Mouse (Mus musculus) liver, postnatal 0 days (tissue): ENCODE results near the gene Ppp6r3. TPM values are rescaled to one million over a fixed set of nuclear protein-coding genes. Genes with fewer than 3 reads are reported as not detected.

Source experiments
- ATAC-seq: fragments of 200-750 bp; cut with Nextera tagmentation; 2 replicates; pipeline ENCODE4 v1.8.0; 2017; ENCODE audit warnings: mild to moderate bottlenecking, moderate library complexity
- DNase-seq: peaks from one replicate; pipeline ENCODE4 v3.0.0-alpha.2; 2016
- H3K27ac ChIP-seq: fragments of 300-500 bp; sonication (generic); 2 replicates; pipeline ENCODE4 v1.5.1; 2014; ENCODE audit warnings: antibody characterized with exemption, moderate library complexity, mild to moderate bottlenecking, low read depth
- H3K27me3 ChIP-seq: fragments of 300-500 bp; sonication (generic); 2 replicates; pipeline ENCODE4 v1.6.1; 2014; ENCODE audit warnings: low read length, control low read depth, mixed read lengths; ENCODE audit not compliant: insufficient read depth
- H3K36me3 ChIP-seq: fragments of 300-500 bp; sonication (generic); replicated peaks from 2 replicates; pipeline ENCODE4 v1.6.1; 2014; ENCODE audit warnings: mild to moderate bottlenecking, control low read depth, low read length, moderate library complexity, mixed read lengths; ENCODE audit not compliant: insufficient read depth
- H3K4me1 ChIP-seq: fragments of 300-500 bp; sonication (generic); 2 replicates; pipeline ENCODE4 v1.6.1; 2014; ENCODE audit warnings: antibody characterized with exemption, mild to moderate bottlenecking, control low read depth; ENCODE audit not compliant: insufficient read depth
- H3K4me2 ChIP-seq: fragments of 300-500 bp; sonication (generic); 2 replicates; pipeline ENCODE4 v1.6.1; 2014; ENCODE audit warnings: low read depth, mild to moderate bottlenecking, low read length, moderate library complexity, mixed read lengths
- H3K4me3 ChIP-seq: fragments of 300-500 bp; sonication (generic); 2 replicates; pipeline ENCODE4 v1.5.1; 2014; ENCODE audit warnings: low read depth, low read length
- H3K9ac ChIP-seq: fragments of 300-500 bp; sonication (generic); replicated peaks from 2 replicates; pipeline ENCODE4 v1.6.1; 2014; ENCODE audit warnings: mild to moderate bottlenecking, moderate library complexity
- H3K9me3 ChIP-seq: fragments of 300-500 bp; sonication (generic); 2 replicates; pipeline ENCODE4 v1.6.1; 2016; ENCODE audit warnings: mild to moderate bottlenecking, control low read depth, low read length, mixed read lengths
- CTCF ChIP-seq: sonication (generic); IDR thresholded peaks from 2 replicates; pipeline ENCODE4 v1.5.1; 2016; ENCODE audit warnings: antibody characterized with exemption, low read depth
- EP300 ChIP-seq: IDR thresholded peaks from 2 replicates; pipeline ENCODE4 v1.6.1; 2016; ENCODE audit warnings: antibody characterized with exemption, low read depth, mild to moderate bottlenecking
- WGBS: fragments of 180-500 bp; shearing (Covaris S2); extraction: QIAGEN DNeasy Blood & Tissue Kit; methylation state at CpG from one replicate; pipeline ENCODE4 v1.1.7; 2014; ENCODE audit not compliant: insufficient replicate concordance; 5-methylcytosine and 5-hydroxymethylcytosine counted together
- polyA plus RNA-seq: library from polyadenylated mRNA; unstranded; fragments of >200 nt; fragmentation: Nextera tagmentation; extraction: Ambion mirVana; gene quantifications from 2 replicates; pipeline ENCODE4 v1.2.1, GENCODE M21; 2015

Gene Ppp6r3
- polyA plus RNA-seq, 1 experiment from 2014 or later = 16.4 TPM

DNA sequence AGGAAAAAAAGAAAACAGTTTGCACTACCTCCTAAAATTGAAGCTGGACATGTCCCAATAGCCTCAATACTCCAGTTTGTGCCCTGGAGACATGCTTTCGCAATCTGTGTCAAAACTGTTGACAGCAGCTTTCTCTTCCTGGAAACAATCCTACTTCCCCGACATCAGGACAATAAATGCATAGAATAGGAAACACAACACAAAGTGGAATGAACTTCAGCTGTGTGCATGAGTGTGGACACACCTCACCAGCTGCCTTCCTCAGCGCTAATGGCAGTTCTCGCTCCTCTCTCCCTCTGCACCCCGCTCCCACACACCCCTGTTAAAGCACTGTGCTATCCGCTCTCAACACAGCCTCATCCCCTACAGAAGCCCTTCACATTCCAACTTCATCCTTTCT lies 12.8 kb downstream of the Ppp6r3 start:
- Histone ChIP-seq H3K4me1 (peaks cover 32% of the 10 kb centered on the region), H3K4me3 (no peak overlapping the region), H3K27me3 (no peaks in the 10 kb centered on the region), H3K9ac (no peak overlapping the region), H3K4me2 (peak overlapping the region; percentile 29; the same call in 1 of the 2 replicates), H3K9me3 (no peaks in the 10 kb centered on the region), H3K27ac (peak overlapping the region; percentile 76), H3K36me3 (no peaks in the 10 kb centered on the region; the same call in 1 of the 2 replicates)
- DNase-seq = peak; percentile 38
- peak; percentile 76 for ATAC-seq
- no peak for TF ChIP-seq EP300
- TF ChIP-seq CTCF = no peak
- WGBS = 61% methylated on average over 6 of the region's 6 CpGs

GRCm38 (mm10) chr19:3562298-3562697 lies 13.3 kb downstream of the Ppp6r3 start:
- WGBS = 84% methylated on average over 2 of the region's 2 CpGs
- peaks cover 33% of the 10 kb centered on the region for H3K4me1 ChIP-seq
- no peak overlapping the region for H3K4me3 ChIP-seq
- no peaks in the 10 kb centered on the region for H3K27me3 ChIP-seq
- H3K9ac ChIP-seq = no peak overlapping the region
- no peak for ATAC-seq
- no peak for DNase-seq
- H3K27ac ChIP-seq = peak overlapping the region; percentile 76; the same call in 1 of the 2 replicates
- no peak overlapping the region for H3K4me2 ChIP-seq
- TF ChIP-seq EP300 (no peak), CTCF (no peak)
- no peaks in the 10 kb centered on the region for H3K9me3 ChIP-seq
- no peaks in the 10 kb centered on the region; the same call in 1 of the 2 replicates for H3K36me3 ChIP-seq

GRCm38 (mm10) chr19:3556169-3556827 lies 19.3 kb downstream of the Ppp6r3 start:
- H3K27ac ChIP-seq = peak overlapping the region; percentile 53

DNA sequence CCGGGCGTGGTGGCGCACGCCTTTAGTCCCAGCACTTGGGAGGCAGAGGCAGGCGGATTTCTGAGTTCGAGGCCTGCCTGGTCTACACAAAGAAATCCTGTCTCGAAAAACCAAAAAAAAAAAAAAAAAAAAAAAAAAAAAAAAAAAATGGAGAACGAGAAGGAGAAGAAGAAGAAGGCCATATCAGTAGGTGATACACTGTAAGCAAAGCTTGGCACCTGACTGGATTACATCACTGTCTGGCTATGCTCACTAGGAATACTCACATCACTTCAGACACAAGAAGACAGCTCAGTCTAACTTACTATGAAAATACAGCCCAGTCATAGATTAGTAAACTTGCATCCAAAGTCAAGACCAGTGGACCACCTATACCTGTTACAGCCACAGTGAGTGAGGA lies 20.8 kb downstream of the Ppp6r3 start:
- Histone ChIP-seq H3K36me3 (no peaks in the 10 kb centered on the region), H3K4me2 (no peak overlapping the region), H3K27ac (no peak overlapping the region), H3K4me1 (peaks cover 19% of the 10 kb centered on the region), H3K9ac (no peak overlapping the region), H3K9me3 (no peaks in the 10 kb centered on the region), H3K27me3 (no peaks in the 10 kb centered on the region), H3K4me3 (no peak overlapping the region)
- no peak for DNase-seq
- no peak for ATAC-seq
- TF ChIP-seq EP300 (no peak), CTCF (no peak)
- 87% methylated on average over 8 of the region's 8 CpGs for WGBS

More at GRCm38 (mm10) chr19:3556169-3556827, 19.3 kb downstream of the Ppp6r3 start:
- Histone ChIP-seq H3K4me2 (no peak overlapping the region), H3K4me3 (no peak overlapping the region), H3K9me3 (no peaks in the 10 kb centered on the region), H3K4me1 (peaks cover 16% of the 10 kb centered on the region), H3K9ac (no peak overlapping the region), H3K36me3 (no peaks in the 10 kb centered on the region), H3K27me3 (no peaks in the 10 kb centered on the region)
- TF ChIP-seq CTCF = no peak
- TF ChIP-seq EP300 = no peak
- DNase-seq = no peak
- 84% methylated on average over 2 of the region's 2 CpGs for WGBS
- peak; percentile 88 for ATAC-seq

- Histone ChIP-seq H3K27me3 (no peaks in the 10 kb centered on the region), H3K4me1 (peaks cover 13% of the 10 kb centered on the region), H3K27ac (no peak overlapping the region), H3K36me3 (peaks cover 5% of the 10 kb centered on the region; the same call in 1 of the 2 replicates), H3K4me3 (no peak overlapping the region), H3K4me2 (peak overlapping the region; percentile 29), H3K9ac (no peak overlapping the region), H3K9me3 (no peaks in the 10 kb centered on the region)
- TF ChIP-seq EP300 (no peak), CTCF (no peak)
- no peak; the same call in 1 of the 2 replicates for ATAC-seq
- WGBS = 51% methylated on average over 4 of the region's 4 CpGs
- peak; percentile 26 for DNase-seq
Observed at GRCm38 (mm10) chr19:3551573-3552159, 23.9 kb downstream of the Ppp6r3 start.

DNA sequence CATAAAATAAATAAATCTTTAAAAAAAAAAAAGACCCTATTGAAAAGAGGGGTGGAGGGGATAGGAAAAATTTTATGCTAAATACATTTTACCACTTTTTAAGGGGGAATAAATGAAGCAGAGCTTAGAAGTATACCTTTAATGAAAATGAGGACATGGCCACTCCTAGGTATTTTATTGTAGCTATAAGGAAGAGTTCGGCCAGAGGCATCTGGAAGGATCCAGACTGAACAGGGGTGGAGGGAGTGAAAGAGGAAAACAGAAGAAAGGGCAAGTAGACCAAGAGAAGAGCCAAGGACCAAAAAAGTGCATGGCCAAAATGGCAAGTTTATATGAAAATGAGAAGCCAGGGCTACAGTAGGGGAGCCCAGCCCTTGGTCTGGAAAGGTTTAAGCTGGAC lies 25.4 kb downstream of the Ppp6r3 start:
- WGBS = 87% methylated on average over 1 of the region's 1 CpGs
- Histone ChIP-seq H3K27me3 (no peaks in the 10 kb centered on the region), H3K9ac (no peak overlapping the region), H3K4me3 (no peak overlapping the region), H3K36me3 (peaks cover 5% of the 10 kb centered on the region; the same call in 1 of the 2 replicates), H3K4me1 (peaks cover 25% of the 10 kb centered on the region), H3K4me2 (no peak overlapping the region), H3K27ac (no peak overlapping the region), H3K9me3 (no peaks in the 10 kb centered on the region)
- ATAC-seq (no peak), DNase-seq (no peak)
- TF ChIP-seq CTCF = no peak
- TF ChIP-seq EP300 = no peak
